Mouse (Mus musculus): Measurements from ENCODE around the gene Tek. TPM values are rescaled to one million over a fixed set of nuclear protein-coding genes. Genes with fewer than 3 reads are reported as not detected.
"Not testable (repeated sequence)": the region's sequence is repeated elsewhere in the genome, so short reads cannot be mapped to it uniquely, and the experiment has no call there.

Gene Tek
- total RNA-seq (2021): 10 to 100 TPM; 38.7 to 44.0 TPM
- long read RNA-seq, experiment 1, full-length matches to known transcripts: 7 of 14 reads
- long read RNA-seq, experiment 1, partial matches to known transcripts: 6 of 14 reads
- long read RNA-seq, experiment 1, other reads (novel, unspliced or antisense): 1 of 14 reads
- long read RNA-seq, experiment 2, full-length matches to known transcripts: 18 of 27 reads
- long read RNA-seq, experiment 2, partial matches to known transcripts: 8 of 27 reads
- long read RNA-seq, experiment 2, other reads (novel, unspliced or antisense): 1 of 27 reads

DNA sequence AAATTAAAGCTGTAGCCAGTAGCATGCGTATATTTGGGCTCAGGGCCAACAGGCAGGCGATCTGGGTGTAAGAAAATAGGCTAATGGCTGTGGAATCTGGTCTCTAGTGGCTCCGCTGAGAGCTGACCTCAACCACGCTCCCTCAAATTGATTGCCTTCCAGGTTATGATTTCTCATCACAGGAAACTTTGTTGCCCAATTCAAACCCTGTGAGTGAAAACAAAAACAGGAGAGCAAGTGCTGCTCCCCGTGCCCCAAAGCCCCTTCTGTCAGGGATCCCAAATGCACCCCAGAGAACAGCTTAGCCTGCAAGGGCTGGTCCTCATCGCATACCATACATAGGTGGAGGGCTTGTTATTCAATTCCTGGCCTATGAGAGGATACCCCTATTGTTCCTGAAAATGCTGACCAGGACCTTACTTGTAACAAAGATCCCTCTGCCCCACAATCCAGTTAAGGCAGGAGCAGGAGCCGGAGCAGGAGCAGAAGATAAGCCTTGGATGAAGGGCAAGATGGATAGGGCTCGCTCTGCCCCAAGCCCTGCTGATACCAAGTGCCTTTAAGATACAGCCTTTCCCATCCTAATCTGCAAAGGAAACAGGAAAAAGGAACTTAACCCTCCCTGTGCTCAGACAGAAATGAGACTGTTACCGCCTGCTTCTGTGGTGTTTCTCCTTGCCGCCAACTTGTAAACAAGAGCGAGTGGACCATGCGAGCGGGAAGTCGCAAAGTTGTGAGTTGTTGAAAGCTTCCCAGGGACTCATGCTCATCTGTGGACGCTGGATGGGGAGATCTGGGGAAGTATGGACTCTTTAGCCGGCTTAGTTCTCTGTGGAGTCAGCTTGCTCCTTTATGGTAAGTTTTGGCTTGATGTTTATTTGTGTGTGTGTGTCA is at the start of gene Tek:
Tek (plus strand) TSS at position 452 of the 894 bp plus-strand sequence.
- peak; percentile 31 for DNase-seq

DNA sequence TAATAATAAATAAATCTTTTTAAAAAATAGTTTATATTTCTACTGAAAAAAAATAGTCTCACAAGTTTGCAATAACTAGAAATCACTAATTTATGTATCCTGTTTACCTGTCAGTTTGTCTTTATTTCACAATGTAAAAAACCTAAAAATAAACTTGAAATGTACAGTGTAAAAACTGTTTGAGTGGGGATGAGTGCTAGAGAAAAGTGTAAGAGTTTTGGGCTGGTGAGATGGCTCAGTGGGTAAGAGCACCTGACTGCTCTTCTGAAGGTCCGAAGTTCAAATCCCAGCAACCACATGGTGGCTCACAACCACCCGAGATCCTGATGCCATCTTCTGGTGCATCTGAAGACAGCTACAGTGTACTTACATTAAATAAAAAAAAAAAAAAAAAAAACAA is 49.3 kb upstream of the Tek start:
- DNase-seq: not testable (repeated sequence)

DNA sequence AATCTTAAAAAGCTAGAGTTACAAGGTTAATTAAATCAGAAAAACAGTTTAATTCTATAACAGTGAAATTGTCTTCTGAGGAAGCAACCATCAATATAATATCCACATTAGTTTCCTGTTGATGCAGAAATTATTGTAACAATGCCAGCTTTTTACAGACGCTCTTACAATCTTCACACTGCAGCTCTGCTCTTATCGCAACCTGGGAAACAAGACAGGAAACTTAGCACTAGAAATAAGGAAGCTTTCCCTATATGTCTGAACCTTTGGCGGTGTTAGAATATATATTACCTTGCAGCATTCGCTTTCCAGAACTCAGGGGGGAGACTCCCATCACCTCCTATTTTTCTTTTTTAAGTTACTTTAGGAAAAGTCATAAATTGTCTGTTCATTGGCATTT is 48.0 kb upstream of the Tek start:
- DNase-seq: no peak

DNA sequence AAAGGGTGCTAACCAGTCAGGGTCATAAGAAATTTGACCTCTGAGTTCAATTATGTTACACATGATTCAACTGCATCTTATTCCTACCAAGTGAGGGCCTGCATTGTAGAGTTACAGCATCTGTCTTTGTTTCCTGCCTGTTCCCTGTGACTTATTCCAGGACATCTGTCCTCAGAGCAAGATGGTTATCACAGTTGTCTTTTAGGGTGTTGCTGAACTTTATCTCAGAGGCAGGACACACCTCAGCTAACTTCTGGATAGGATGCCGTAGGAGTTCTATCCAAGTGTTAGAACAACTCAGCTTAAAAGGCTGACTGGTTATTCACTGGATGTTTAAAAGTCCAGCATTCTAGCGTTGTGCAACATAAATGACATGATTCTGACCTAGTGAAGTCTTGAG is 46.9 kb upstream of the Tek start:
- no peak for DNase-seq

DNA sequence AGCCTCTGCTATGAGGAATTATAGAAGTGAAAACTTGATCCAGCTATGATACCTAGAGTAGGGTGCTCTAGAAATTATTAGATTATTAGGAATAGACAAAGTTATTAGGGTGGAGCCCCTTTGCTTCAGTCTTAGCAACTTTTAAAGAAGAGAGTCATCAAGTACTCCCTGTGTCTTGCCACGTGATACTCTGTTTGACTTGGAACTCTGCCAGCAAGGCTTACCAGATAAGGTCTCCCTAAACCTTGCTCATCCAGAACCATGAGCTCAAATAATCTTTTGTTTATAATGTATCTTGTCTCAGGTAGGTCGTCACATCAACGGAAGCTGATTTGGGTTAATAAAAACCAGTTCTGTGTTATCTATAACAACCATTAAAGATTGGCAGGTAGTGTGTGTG is 42.7 kb upstream of the Tek start:
- no peak for DNase-seq

DNA sequence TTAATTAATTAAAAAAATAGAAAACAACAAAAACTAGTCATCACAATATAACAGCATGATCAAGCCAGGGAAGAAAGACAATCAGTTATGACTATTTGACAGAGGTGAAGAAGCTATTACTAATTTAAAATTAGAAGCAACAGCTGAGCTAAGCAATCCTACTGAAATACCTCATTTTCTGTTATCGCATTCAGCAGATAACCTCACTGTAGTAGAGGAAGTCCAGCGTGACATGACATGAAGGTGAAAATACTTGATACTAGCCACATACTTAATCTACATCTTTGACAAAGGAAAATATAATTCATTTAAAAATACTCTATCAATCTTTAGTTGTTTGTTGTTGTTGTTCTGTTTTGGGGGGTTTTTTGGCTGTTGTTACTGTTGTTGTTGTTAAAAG is 28.1 kb upstream of the Tek start:
- no peak for DNase-seq

DNA sequence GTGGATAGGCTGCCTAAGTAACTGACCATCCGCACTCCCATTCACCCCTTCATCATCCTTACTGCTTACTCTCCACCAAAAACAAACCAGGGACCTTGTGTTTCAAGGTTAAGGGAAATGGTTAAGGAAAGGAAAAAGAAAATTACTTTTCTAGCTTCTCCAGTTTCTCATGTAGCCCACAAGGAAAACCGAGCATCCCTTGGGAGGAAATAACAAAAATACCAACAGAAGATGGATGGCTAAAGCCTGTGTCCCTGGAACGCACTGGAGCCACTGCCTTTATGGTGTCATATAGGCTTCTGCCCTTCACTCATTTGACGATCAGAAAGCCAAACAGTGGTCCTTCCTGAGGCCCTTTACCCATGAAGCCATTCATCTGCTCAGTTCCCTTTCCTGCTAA is 27.7 kb upstream of the Tek start:
- DNase-seq: no peak

DNA sequence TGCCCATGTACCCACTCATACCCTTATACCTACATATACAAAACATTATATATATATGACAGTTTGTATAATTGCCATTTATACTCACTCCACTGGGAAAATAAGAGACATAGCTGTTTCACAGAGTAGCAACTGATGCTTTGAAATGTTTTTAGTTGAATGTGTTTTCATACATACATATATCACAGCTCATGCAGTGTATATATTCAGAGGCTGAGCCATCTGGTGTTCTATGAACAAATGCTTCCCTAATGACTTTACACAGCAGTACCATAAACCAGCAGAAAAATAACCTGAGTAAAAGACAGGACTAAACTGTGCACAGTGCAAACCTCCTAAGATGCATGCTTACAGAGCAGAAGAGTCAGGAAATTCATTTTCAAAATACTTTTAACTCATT is 25.3 kb upstream of the Tek start:
- DNase-seq: no peak

DNA sequence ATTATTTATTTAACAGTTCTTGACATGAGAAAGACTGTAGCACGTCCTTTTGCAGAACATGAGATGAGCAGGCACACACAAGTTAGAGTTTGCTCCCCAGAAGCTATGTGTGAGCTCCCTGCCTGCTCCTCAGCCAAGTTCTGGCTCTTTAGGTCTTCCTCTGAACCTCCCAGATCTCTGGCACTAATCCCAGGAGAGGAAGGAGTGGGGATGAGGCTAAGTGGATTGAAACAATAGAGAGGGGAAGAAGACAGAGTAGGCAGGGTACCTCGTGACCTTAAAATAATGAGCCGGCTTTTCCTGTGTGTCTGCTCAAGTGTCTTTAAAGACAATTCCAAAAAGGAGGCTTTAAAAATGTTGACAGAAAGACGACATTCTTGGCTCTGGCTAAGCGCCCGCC is 23.9 kb upstream of the Tek start:
- peak; percentile 7 for DNase-seq

DNA sequence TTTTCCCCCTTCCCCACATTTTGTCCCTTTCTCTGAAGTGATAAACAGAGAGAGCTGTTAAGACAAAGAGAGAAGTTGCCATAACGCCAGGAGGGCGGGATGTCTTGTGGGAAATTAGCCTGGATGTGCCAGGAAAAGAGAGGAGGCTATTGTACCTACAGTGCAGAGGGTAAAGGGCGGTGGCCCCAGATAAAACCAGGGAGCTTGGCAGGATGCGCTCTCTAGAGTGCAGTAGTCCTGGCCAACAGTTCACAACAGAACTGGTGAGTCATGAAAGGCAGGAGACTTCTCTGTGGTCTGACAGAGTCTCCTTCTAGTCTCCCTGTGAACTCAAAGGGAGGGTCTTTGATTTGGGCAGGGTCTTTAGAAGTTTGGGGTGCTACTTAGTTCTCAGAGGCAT is 13.3 kb upstream of the Tek start:
- DNase-seq: peak; percentile 7

DNA sequence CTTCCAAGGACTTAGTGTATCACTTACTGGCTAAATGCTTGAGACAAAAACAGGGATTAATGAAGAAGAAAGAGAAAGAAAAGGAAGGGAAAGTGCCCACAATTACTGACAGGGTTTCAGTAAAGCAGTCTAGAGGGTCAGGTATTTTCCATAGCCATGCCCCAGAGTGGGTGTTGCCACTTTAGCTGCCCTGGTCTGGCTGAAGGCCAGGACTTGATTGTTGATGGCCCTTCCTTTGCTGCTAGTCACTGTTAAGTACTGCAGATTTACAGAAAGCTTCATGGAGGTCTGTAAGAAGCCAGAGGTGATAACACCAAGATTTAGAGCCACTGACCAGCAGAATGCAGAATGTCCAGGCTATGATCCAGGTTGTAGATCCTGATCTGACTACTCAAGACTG is 6.4 kb upstream of the Tek start:
- DNase-seq: no peak

DNA sequence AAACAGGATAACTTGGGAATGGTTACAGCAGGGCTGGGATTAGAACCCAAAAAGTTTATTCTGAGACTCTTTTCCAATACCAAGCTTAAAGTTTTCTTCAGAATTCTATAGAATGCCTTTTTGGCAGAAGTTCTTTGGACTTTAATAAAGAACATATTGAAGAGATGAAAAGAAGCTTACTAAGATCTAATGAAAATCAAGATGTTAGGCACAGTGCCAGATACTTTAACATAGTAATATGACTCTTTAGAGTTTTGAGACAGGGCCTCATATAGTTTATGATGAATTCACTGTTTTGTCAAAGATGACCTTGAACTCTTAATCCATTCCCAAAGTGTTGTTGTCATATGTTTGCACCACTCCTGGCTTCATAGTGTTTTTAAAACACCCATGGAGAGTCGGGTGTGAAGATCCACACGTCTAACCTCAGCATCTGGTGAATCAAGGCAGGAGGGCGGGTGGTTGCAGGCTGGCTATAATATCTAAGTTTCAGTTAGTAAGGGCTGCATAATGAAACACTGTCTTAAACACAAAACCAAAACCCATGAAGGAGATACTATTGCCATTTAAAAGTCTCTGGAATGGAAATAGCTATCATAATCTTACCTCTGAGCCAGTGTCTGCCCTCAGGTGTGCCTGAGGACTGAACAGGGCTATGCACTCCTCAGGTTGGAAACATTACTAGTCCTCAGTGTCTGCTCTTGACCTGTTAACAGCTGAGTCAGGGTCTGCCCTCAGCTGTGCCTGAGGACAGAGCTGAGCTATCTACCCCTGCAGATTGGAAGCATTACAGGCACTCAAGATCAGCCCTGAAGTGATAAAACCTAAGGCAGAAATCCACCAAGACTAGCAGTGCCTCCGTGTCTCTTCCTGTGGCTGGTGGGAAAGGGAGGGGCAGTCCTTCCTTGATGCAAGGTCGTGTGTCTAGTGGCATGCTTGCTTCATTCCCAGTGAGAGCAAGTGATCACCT is 1.5 kb upstream of the Tek start:
- DNase-seq: no peak

DNA sequence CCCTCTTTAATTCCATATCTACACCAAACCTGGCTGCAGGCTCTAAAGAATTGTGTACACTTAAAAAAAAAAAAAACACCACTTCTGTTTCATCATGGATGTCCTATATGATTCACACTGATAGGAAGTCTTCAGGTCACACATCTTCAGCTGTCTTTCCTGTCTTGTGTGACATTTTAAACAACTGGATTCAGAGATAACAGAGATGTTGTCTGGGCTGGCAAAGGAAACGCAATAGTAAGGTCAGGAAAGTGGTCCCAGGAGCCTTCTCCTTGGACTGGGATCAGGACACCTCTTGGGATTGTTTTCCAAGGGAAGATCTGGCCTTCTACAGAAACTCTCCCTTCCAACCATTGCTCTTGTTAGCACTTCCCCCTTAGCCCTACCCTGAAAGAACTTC is 2.7 kb downstream of the Tek start:
- DNase-seq: no peak

DNA sequence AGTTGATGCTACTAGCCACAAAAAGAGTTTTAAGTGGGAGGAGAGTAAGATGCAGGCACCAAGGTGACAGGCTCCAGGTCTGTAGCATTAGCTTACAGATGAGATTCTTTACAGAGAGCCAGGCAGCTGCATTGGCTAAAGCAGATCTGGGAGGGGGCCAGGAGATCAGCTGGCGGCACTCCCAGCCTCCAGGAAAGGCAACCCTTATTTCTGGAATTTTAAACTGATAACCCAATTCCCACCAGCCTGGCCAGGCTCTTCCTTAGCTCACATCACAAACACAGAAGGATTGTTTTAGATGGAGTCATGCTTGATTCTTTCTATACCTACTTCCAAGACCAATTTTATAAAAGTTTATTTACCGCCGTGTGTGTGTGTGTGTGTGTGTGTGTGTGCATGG is 6.7 kb downstream of the Tek start:
- peak; percentile 42 for DNase-seq

DNA sequence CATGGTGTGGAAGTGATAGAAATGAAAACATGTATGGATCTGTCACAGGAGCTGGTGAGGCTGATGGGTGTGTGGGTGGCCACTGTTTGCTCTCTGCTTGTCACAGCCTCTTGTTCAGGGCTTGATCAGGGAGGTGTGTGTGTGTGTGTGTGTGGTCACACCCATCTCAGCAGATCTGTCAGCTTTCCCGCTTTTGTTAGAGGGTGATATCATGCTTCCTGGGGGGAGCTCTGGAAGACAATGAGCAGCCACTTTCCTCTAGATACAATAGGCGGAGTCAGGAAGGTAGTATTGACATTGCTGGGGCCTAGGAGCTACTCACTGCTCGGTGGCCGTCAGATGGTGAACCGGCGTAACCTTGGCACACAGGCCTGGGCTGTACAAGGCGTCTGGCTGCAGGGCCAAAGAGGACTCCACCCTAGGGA is 7.3 kb downstream of the Tek start:
- DNase-seq: peak; percentile 44

DNA sequence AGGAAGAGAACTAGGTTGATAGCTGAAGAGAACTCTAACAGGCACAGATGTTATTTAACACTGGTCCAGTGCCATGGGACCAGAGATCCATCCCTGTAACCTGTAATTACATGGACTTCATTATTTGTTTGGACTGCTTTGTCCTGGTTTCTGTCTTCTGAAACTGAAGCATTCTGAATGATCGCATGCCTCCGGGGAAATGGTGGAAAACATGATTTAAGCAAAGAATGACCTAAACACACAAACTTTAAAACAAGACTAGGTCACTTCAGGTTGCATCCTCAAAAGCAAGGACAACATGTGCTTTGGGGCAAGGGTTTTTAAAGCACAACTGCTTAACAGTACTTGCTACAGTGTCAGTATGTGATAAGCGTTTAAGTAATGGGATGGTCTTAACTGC is 8.2 kb downstream of the Tek start:
- no peak for DNase-seq

DNA sequence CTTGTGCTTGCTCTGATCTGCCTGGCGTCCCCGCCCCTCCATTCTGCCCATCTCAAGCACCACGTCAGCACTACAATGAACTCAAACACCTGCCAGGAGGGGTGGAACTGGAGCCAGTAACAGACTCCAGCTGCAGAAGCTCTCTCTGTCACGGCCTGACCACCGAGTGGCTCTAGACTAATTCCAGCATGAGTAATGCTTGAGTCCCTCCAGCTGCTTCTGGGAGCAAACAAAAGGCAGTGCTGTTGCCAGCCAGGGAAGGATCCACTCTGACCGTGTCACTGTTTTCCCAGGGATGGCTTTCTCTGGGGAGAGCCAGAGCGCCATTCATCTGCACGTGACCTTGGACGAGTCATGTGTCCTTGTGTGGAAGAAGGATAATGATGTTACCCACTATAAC is 13.4 kb downstream of the Tek start:
- peak; percentile 25 for DNase-seq

DNA sequence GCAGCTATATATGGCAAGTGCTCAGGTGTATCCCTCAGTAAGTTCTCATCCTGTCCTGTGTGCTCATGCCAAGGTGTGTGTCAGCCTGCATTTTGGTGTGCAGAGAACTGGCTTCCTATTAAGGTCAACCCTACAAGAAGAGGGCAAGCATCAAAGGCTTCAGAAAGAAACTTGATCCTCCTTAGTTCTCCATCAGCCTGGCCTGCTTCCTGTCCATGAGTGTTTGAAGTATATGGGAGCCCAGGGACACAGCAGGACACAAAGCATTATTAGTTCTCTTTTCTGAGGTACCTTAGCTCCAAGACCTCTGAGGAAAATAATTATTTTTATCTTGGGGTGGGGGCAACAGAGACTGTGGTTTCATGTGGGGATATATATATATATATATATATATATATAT is 26.1 kb downstream of the Tek start:
- DNase-seq: no peak

DNA sequence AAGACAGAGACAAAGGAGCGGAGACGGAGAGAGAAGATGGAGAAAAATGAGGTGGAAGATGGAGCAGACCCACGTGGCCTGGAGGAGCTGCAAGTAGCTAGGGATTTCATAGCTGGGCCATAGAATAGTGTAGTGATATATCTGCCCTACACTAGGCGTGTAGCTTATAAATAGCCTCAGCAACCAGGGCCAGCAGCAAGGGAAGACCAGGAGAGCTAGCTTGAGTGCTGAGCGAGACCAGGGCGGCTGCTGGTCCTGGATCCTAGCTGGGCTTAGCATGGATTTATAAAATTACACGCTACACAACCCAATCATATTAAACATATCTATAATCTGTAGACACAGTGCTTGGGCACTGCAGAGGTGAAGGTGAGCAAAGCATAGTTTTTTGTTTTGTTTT is 27.1 kb downstream of the Tek start:
- no peak for DNase-seq

DNA sequence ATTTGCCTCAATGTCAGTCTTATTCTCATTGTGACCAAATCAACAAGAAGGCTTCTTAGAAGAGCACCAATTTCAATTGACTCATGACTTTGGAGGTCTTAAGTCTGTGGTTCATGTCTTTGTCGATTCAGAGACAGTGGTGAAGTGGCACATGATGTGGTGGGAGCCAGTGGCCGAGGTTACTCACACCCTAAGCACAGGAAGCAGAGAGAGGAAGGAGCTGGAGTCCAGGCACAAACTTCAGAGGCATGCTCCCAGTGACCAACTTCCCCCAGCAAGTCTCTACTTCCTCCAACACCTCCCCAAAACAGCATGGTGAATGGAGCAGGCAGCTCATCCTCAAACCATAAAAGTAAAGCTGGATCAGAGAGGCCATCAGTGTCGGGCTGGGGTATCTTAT is 29.5 kb downstream of the Tek start:
- no peak for DNase-seq

DNA sequence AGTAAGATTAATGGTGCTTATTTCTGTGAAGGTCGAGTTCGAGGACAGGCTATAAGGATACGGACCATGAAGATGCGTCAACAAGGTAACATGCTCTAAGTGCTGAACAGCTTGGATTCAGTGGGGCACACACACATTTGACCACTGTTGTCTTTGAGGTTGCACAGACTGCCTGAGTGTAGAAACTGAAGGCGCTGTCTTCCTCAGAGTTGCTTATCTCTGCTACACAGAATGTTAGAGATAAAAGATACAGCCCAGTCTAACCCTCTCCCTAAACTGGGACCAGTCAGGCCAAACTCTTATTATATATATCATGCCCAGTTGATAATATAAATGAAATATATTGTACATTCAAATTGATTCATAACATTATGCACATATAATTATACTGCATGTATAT is 42.0 kb downstream of the Tek start:
- DNase-seq: no peak

DNA sequence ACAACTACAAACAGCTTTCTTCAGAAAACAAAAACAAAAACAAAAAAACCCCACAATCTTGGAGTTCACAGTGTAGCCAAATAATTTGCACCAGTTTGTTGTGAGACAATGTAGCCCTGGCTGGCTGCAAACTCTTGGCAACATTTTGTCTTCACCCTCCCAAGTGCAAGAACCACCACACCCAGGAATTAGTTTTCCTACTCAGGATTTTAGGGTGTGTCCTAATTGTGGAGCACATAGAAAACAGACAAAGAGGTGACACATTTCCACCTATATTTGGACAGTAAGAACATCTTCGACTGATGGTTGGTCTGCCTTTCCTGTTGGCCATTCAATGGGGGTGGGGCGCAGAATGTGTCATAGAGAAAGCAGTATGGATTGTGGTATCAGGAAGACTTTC is 46.8 kb downstream of the Tek start:
- DNase-seq: no peak

DNA sequence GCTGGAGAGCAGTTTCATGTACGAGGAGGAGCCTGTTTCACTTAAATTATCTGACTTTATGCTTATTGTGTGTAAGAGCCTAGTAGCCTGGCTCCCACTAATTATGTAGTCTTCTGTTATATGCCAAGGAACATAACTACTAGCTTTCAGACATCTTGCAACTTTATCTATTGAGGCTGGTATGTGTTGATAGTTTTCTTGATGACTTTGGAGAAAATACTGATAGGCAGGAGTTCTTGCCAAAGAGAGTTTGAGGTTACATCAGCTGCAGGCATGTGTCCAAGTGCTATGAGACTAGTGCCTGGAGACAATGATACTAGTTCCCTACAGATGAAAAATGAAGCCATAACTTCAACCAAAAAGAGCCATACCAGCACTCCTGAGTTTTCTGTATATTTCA is 64.1 kb downstream of the Tek start:
- peak; percentile 45 for DNase-seq

All from adrenal gland, postnatal 10 days (tissue).